Mouse (Mus musculus): ENCODE measurements at regions not wholly inside any gene's neighbourhood (a gene's known extent, or its start where the extent isn't known, plus 50 kb on each side); places are given as distances from the start of the nearest gene placed in this dataset.
"Not testable (repeated sequence)": the region's sequence is repeated elsewhere in the genome, so short reads cannot be mapped to it uniquely, and the experiment has no call there.

DNA sequence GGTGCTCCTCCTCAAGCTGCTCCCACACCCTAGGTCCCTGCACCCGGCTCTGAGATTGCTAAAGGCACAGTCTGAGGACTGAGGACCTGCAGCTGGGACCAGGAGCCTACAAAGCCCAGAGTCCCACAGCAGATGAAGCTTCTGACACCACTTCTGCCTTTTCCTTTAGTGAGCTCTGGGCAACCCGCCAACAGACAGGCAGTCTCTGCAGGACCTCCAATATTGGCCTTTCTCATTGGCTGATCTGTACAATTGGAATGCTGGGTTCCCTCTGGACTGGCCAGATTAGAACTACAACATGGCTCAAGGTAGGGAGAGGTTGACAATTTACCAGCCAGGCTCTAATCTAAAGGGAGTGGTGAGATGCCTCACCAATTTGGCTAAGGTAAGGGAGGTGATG, 164.3 kb upstream of the 9130204L05Rik start:
- TF ChIP-seq E2F4 (IDR thresholded peaks at IDR 0.05; ENCODE audit: borderline replicate concordance, low read depth, low read length); ZNF384 (IDR thresholded peaks at IDR 0.05; ENCODE audit: low read depth, low read length); GATA1 (IDR thresholded peaks at IDR 0.05; ENCODE audit: low read depth, low read length); POLR2A (IDR thresholded peaks at IDR 0.05; ENCODE audit: control insufficient read depth in 1 of 2, insufficient read depth in 1 of 2, low read depth in 1 of 2, low read length in 2 of 2, poor library complexity in 1 of 2); ZC3H11A (IDR thresholded peaks at IDR 0.05; ENCODE audit: low read depth, low read length); RCOR1 (IDR thresholded peaks at IDR 0.05; ENCODE audit: low read depth, low read length); CHD1 (IDR thresholded peaks at IDR 0.05; ENCODE audit: low read depth, low read length); MXI1 (IDR thresholded peaks at IDR 0.05; ENCODE audit: low read depth, low read length): not testable (repeated sequence)
